Mouse (Mus musculus): ENCODE data around the gene Cttnbp2nl.

Cttnbp2nl gene

GRCm38 (mm10) chr3:105058627-105059513 lies 5.9 kb upstream of the Cttnbp2nl start:
- peak; percentile 93 for DNase-seq (ENCODE audit: low read depth, low spot score)

- no peak for DNase-seq (ENCODE audit: low read depth, low spot score)
Measured at GRCm38 (mm10) chr3:105055666-105056065, 2.7 kb upstream of the Cttnbp2nl start.

GRCm38 (mm10) chr3:105054952-105055351 lies 2.0 kb upstream of the Cttnbp2nl start:
- no peak for DNase-seq (ENCODE audit: low read depth, low spot score)

GRCm38 (mm10) chr3:105053698-105054001 lies 704 bp upstream of the Cttnbp2nl start:
- no peak for DNase-seq (ENCODE audit: low read depth, low spot score)

- DNase-seq (ENCODE audit: low read depth, low spot score), result peak; percentile 88
Measured at GRCm38 (mm10) chr3:105052171-105052936, 592 bp downstream of the Cttnbp2nl start.

GRCm38 (mm10) chr3:105051103-105051502 lies 1.8 kb downstream of the Cttnbp2nl start:
- DNase-seq (ENCODE audit: low read depth, low spot score), result no peak

- no peak for DNase-seq (ENCODE audit: low read depth, low spot score)
Measured at GRCm38 (mm10) chr3:105049848-105050247, 3.1 kb downstream of the Cttnbp2nl start.

GRCm38 (mm10) chr3:105047616-105048015 lies 5.3 kb downstream of the Cttnbp2nl start:
- no peak for DNase-seq (ENCODE audit: low read depth, low spot score)

- no peak for DNase-seq (ENCODE audit: low read depth, low spot score)
Measured at GRCm38 (mm10) chr3:105046870-105047269, 6.1 kb downstream of the Cttnbp2nl start.

GRCm38 (mm10) chr3:105043746-105044145 lies 9.2 kb downstream of the Cttnbp2nl start:
- no peak for DNase-seq (ENCODE audit: low read depth, low spot score)

- DNase-seq (ENCODE audit: low read depth, low spot score), result no peak
Measured at GRCm38 (mm10) chr3:105040983-105041625, 11.8 kb downstream of the Cttnbp2nl start.

GRCm38 (mm10) chr3:105040002-105040401 lies 12.9 kb downstream of the Cttnbp2nl start:
- no peak for DNase-seq (ENCODE audit: low read depth, low spot score)

- peak; percentile 39 for DNase-seq (ENCODE audit: low read depth, low spot score)
Measured at GRCm38 (mm10) chr3:105037240-105037770, 15.6 kb downstream of the Cttnbp2nl start.

- DNase-seq (ENCODE audit: low read depth, low spot score), result no peak
Measured at GRCm38 (mm10) chr3:105036281-105036847, 16.6 kb downstream of the Cttnbp2nl start.

GRCm38 (mm10) chr3:105023371-105024005 lies 29.5 kb downstream of the Cttnbp2nl start:
- no peak for DNase-seq (ENCODE audit: low read depth, low spot score)

GRCm38 (mm10) chr3:105019826-105020692 lies 32.9 kb downstream of the Cttnbp2nl start:
- no peak for DNase-seq (ENCODE audit: low read depth, low spot score)

- DNase-seq (ENCODE audit: low read depth, low spot score), result no peak
Measured at GRCm38 (mm10) chr3:105018783-105019105, 34.2 kb downstream of the Cttnbp2nl start.

- no peak for DNase-seq (ENCODE audit: low read depth, low spot score)
Measured at GRCm38 (mm10) chr3:105018085-105018782, 34.7 kb downstream of the Cttnbp2nl start.

- no peak for DNase-seq (ENCODE audit: low read depth, low spot score)
Measured at GRCm38 (mm10) chr3:105017314-105017713, 35.6 kb downstream of the Cttnbp2nl start.

GRCm38 (mm10) chr3:105016204-105016603 lies 36.7 kb downstream of the Cttnbp2nl start:
- DNase-seq (ENCODE audit: low read depth, low spot score), result no peak
